Mouse (Mus musculus): Measurements from ENCODE around the gene Asic2. TPM values are rescaled to one million over a fixed set of nuclear protein-coding genes. Genes with fewer than 3 reads are reported as not detected.

The Asic2 gene
- polyA plus RNA-seq, 1 experiment from 2014 or later, result 16.2 TPM

- no peak overlapping the region for H3K9ac ChIP-seq (ENCODE audit: low read depth, low read length)
- H3K4me1 ChIP-seq (ENCODE audit: control insufficient read depth, insufficient read depth, low read length), result no peaks in the 10 kb centered on the region
- ATAC-seq, result no peak
- no peak overlapping the region for H3K27ac ChIP-seq (ENCODE audit: low read length)
- no peak overlapping the region for H3K4me2 ChIP-seq (ENCODE audit: low read length)
- no peak overlapping the region for H3K4me3 ChIP-seq (ENCODE audit: low read depth, low read length)
- H3K9me3 ChIP-seq (replicated peaks; ENCODE audit: control insufficient read depth, low read length, poor library complexity, severe bottlenecking), result no peaks in the 10 kb centered on the region
- WGBS, result 88% methylated on average over 4 of the region's 4 CpGs
- H3K36me3 ChIP-seq (ENCODE audit: control insufficient read depth, insufficient read depth, low read length), result no peaks in the 10 kb centered on the region
- H3K27me3 ChIP-seq (ENCODE audit: control insufficient read depth, insufficient read depth, low read depth, low read length), result no peaks in the 10 kb centered on the region
Measured at GRCm38 (mm10) chr11:80900555-80900954, 1067.7 kb downstream of the Asic2 start.

GRCm38 (mm10) chr11:80895853-80896252, 1072.4 kb downstream of the Asic2 start:
- no peaks in the 10 kb centered on the region for H3K36me3 ChIP-seq (ENCODE audit: control insufficient read depth, insufficient read depth, low read length)
- no peak overlapping the region for H3K4me3 ChIP-seq (ENCODE audit: low read depth, low read length)
- H3K9ac ChIP-seq (ENCODE audit: low read depth, low read length), result no peak overlapping the region
- no peaks in the 10 kb centered on the region for H3K9me3 ChIP-seq (replicated peaks; ENCODE audit: control insufficient read depth, low read length, poor library complexity, severe bottlenecking)
- no peak overlapping the region for H3K4me2 ChIP-seq (ENCODE audit: low read length)
- no peak overlapping the region for H3K27ac ChIP-seq (ENCODE audit: low read length)
- H3K4me1 ChIP-seq (ENCODE audit: control insufficient read depth, insufficient read depth, low read length), result no peaks in the 10 kb centered on the region
- H3K27me3 ChIP-seq (ENCODE audit: control insufficient read depth, insufficient read depth, low read depth, low read length), result no peaks in the 10 kb centered on the region
- no peak for ATAC-seq
- WGBS, result 85% methylated on average over 3 of the region's 3 CpGs

- Histone ChIP-seq H3K27me3 (ENCODE audit: control insufficient read depth, insufficient read depth, low read depth, low read length) (no peaks in the 10 kb centered on the region), H3K27ac (ENCODE audit: low read length) (no peak overlapping the region), H3K4me2 (ENCODE audit: low read length) (no peak overlapping the region), H3K9ac (ENCODE audit: low read depth, low read length) (no peak overlapping the region), H3K4me1 (ENCODE audit: control insufficient read depth, insufficient read depth, low read length) (no peaks in the 10 kb centered on the region), H3K36me3 (ENCODE audit: control insufficient read depth, insufficient read depth, low read length) (no peaks in the 10 kb centered on the region), H3K4me3 (ENCODE audit: low read depth, low read length) (no peak overlapping the region), H3K9me3 (replicated peaks; ENCODE audit: control insufficient read depth, low read length, poor library complexity, severe bottlenecking) (no peaks in the 10 kb centered on the region)
- 9% methylated on average over 7 of the region's 7 CpGs for WGBS
- ATAC-seq, result no peak
Measured at GRCm38 (mm10) chr11:80889336-80890063, 1078.8 kb downstream of the Asic2 start.

GRCm38 (mm10) chr11:80887021-80887420, 1081.2 kb downstream of the Asic2 start:
- H3K4me3 ChIP-seq (ENCODE audit: low read depth, low read length), result no peak overlapping the region
- no peaks in the 10 kb centered on the region for H3K27me3 ChIP-seq (ENCODE audit: control insufficient read depth, insufficient read depth, low read depth, low read length)
- H3K27ac ChIP-seq (ENCODE audit: low read length), result no peak overlapping the region
- no peak for ATAC-seq
- no peaks in the 10 kb centered on the region for H3K36me3 ChIP-seq (ENCODE audit: control insufficient read depth, insufficient read depth, low read length)
- no peaks in the 10 kb centered on the region for H3K9me3 ChIP-seq (replicated peaks; ENCODE audit: control insufficient read depth, low read length, poor library complexity, severe bottlenecking)
- H3K9ac ChIP-seq (ENCODE audit: low read depth, low read length), result no peak overlapping the region
- WGBS, result 62% methylated on average over 3 of the region's 3 CpGs
- no peaks in the 10 kb centered on the region for H3K4me1 ChIP-seq (ENCODE audit: control insufficient read depth, insufficient read depth, low read length)
- H3K4me2 ChIP-seq (ENCODE audit: low read length), result no peak overlapping the region

- Histone ChIP-seq H3K36me3 (ENCODE audit: control insufficient read depth, insufficient read depth, low read length) (no peaks in the 10 kb centered on the region), H3K4me3 (ENCODE audit: low read depth, low read length) (no peak overlapping the region), H3K9me3 (replicated peaks; ENCODE audit: control insufficient read depth, low read length, poor library complexity, severe bottlenecking) (no peaks in the 10 kb centered on the region), H3K4me2 (ENCODE audit: low read length) (no peak overlapping the region), H3K27ac (ENCODE audit: low read length) (no peak overlapping the region), H3K4me1 (ENCODE audit: control insufficient read depth, insufficient read depth, low read length) (no peaks in the 10 kb centered on the region), H3K9ac (ENCODE audit: low read depth, low read length) (no peak overlapping the region), H3K27me3 (ENCODE audit: control insufficient read depth, insufficient read depth, low read depth, low read length) (no peaks in the 10 kb centered on the region)
- 87% methylated on average over 7 of the region's 7 CpGs for WGBS
- ATAC-seq, result no peak
Measured at GRCm38 (mm10) chr11:80886365-80886764, 1081.9 kb downstream of the Asic2 start.

- H3K36me3 ChIP-seq (ENCODE audit: control insufficient read depth, insufficient read depth, low read length), result no peaks in the 10 kb centered on the region
- H3K4me1 ChIP-seq (ENCODE audit: control insufficient read depth, insufficient read depth, low read length), result no peaks in the 10 kb centered on the region
- no peak overlapping the region for H3K9ac ChIP-seq (ENCODE audit: low read depth, low read length)
- ATAC-seq, result no peak
- H3K27me3 ChIP-seq (ENCODE audit: control insufficient read depth, insufficient read depth, low read depth, low read length), result no peaks in the 10 kb centered on the region
- H3K4me2 ChIP-seq (ENCODE audit: low read length), result no peak overlapping the region
- H3K4me3 ChIP-seq (ENCODE audit: low read depth, low read length), result no peak overlapping the region
- WGBS, result 93% methylated on average over 6 of the region's 6 CpGs
- H3K27ac ChIP-seq (ENCODE audit: low read length), result no peak overlapping the region
- H3K9me3 ChIP-seq (replicated peaks; ENCODE audit: control insufficient read depth, low read length, poor library complexity, severe bottlenecking), result no peaks in the 10 kb centered on the region
Measured at GRCm38 (mm10) chr11:80884521-80885231, 1083.6 kb downstream of the Asic2 start.

GRCm38 (mm10) chr11:80882229-80882810, 1085.9 kb downstream of the Asic2 start:
- ATAC-seq, result no peak
- no peaks in the 10 kb centered on the region for H3K4me1 ChIP-seq (ENCODE audit: control insufficient read depth, insufficient read depth, low read length)
- no peaks in the 10 kb centered on the region for H3K36me3 ChIP-seq (ENCODE audit: control insufficient read depth, insufficient read depth, low read length)
- H3K9me3 ChIP-seq (replicated peaks; ENCODE audit: control insufficient read depth, low read length, poor library complexity, severe bottlenecking), result no peaks in the 10 kb centered on the region
- WGBS, result 86% methylated on average over 7 of the region's 7 CpGs
- no peak overlapping the region for H3K4me3 ChIP-seq (ENCODE audit: low read depth, low read length)
- H3K27ac ChIP-seq (ENCODE audit: low read length), result no peak overlapping the region
- H3K9ac ChIP-seq (ENCODE audit: low read depth, low read length), result no peak overlapping the region
- H3K4me2 ChIP-seq (ENCODE audit: low read length), result no peak overlapping the region
- H3K27me3 ChIP-seq (ENCODE audit: control insufficient read depth, insufficient read depth, low read depth, low read length), result no peaks in the 10 kb centered on the region

GRCm38 (mm10) chr11:80878026-80878425, 1090.2 kb downstream of the Asic2 start:
- Histone ChIP-seq H3K4me1 (ENCODE audit: control insufficient read depth, insufficient read depth, low read length) (no peaks in the 10 kb centered on the region), H3K9ac (ENCODE audit: low read depth, low read length) (no peak overlapping the region), H3K36me3 (ENCODE audit: control insufficient read depth, insufficient read depth, low read length) (no peaks in the 10 kb centered on the region), H3K4me2 (ENCODE audit: low read length) (no peak overlapping the region), H3K9me3 (replicated peaks; ENCODE audit: control insufficient read depth, low read length, poor library complexity, severe bottlenecking) (no peaks in the 10 kb centered on the region), H3K27me3 (ENCODE audit: control insufficient read depth, insufficient read depth, low read depth, low read length) (no peaks in the 10 kb centered on the region), H3K4me3 (ENCODE audit: low read depth, low read length) (no peak overlapping the region), H3K27ac (ENCODE audit: low read length) (no peak overlapping the region)
- WGBS, result 90% methylated on average over 2 of the region's 2 CpGs
- no peak for ATAC-seq

- Histone ChIP-seq H3K36me3 (ENCODE audit: control insufficient read depth, insufficient read depth, low read length) (no peaks in the 10 kb centered on the region), H3K27ac (ENCODE audit: low read length) (no peak overlapping the region), H3K4me1 (ENCODE audit: control insufficient read depth, insufficient read depth, low read length) (no peaks in the 10 kb centered on the region), H3K4me3 (ENCODE audit: low read depth, low read length) (no peak overlapping the region), H3K9ac (ENCODE audit: low read depth, low read length) (no peak overlapping the region), H3K9me3 (replicated peaks; ENCODE audit: control insufficient read depth, low read length, poor library complexity, severe bottlenecking) (no peaks in the 10 kb centered on the region), H3K27me3 (ENCODE audit: control insufficient read depth, insufficient read depth, low read depth, low read length) (no peaks in the 10 kb centered on the region), H3K4me2 (ENCODE audit: low read length) (no peak overlapping the region)
- no peak for ATAC-seq
- WGBS, result 62% methylated on average over 11 of the region's 11 CpGs
Measured at GRCm38 (mm10) chr11:80877131-80877651, 1091.1 kb downstream of the Asic2 start.
